ENCODE assay signal across 16 mouse cellular contexts in the genomic region with DNA sequence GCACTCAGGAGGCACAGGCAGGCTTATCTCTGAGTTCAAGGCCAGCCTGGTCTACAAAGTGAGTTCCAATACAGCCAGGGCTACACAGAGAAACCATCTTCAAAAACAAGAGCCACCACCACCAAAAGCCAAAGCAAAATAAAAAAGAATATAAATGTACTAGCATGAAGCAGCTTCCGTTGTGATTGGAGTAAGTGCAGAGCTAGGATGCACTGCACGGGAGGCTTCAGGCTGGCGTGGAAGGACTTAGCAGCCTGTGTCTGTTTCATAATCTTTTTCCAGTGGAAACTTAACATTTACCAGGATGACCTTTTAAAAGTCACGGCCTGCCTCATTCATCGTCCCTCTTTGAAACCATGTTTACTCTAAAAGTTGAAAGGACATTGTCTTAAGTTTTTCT.
"Had no signal": no experiment of that assay in that cellular context is flagged by ENCODE, and none has a peak within 500 bp of the region (broad histone marks: within the 10 kb centered on the region; RNA-seq: fewer than 3 reads in every experiment).

No protein-coding gene starts in this region.

- H3K4me3 ChIP-seq: midbrain, embryonic 10.5 days; midbrain, embryonic 12.5 days; myocyte; neural tube, embryonic 12.5 days; stomach, embryonic 15.5 days had no signal

- H3K9ac ChIP-seq: lung, embryonic 14.5 days; midbrain, embryonic 12.5 days; neural tube, embryonic 12.5 days; stomach, embryonic 15.5 days had no signal

- H3K36me3 ChIP-seq: midbrain, embryonic 10.5 days; midbrain, embryonic 12.5 days; neural tube, embryonic 12.5 days; stomach, embryonic 15.5 days had no signal

- DNase-seq: lung, adult 18-20 months; lung, embryonic 14.5 days; lung, postnatal 10 days; lung, postnatal 4 days; midbrain, embryonic 14.5 days; right cerebral cortex, postnatal 14 days; thymus, adult 2 months; thymus, postnatal 25 days; thymus, postnatal 4 days had no signal

- H3K27me3 ChIP-seq: neural tube, embryonic 12.5 days; stomach, embryonic 15.5 days had no signal

- H3K9me3 ChIP-seq: midbrain, embryonic 10.5 days; midbrain, embryonic 12.5 days; neural tube, embryonic 12.5 days; stomach, embryonic 15.5 days had no signal

- H3K4me2 ChIP-seq: lung, embryonic 14.5 days; midbrain, embryonic 12.5 days; neural tube, embryonic 12.5 days; stomach, embryonic 15.5 days had no signal

- H3K27ac ChIP-seq: midbrain, embryonic 10.5 days; midbrain, embryonic 12.5 days; neural tube, embryonic 12.5 days; stomach, embryonic 15.5 days; stomach, postnatal 0 days had no signal

- ATAC-seq: midbrain, embryonic 16.5 days had no signal
